Mouse (Mus musculus) lung, postnatal 25 days (tissue): Measurements from ENCODE around the gene Slc16a10.

Source experiments
- DNase-seq: peaks from one replicate; pipeline ENCODE4 v3.0.0; 2022; ENCODE audit warnings: low spot score

The Slc16a10 gene

GRCm38 (mm10) chr10:40149584-40150145 is 7.6 kb upstream of the Slc16a10 start:
- DNase-seq, result no peak

GRCm38 (mm10) chr10:40147325-40148059 is 5.4 kb upstream of the Slc16a10 start:
- no peak for DNase-seq

GRCm38 (mm10) chr10:40146451-40146850 is 4.4 kb upstream of the Slc16a10 start:
- DNase-seq, result peak; percentile 27

GRCm38 (mm10) chr10:40144815-40145214 is 2.8 kb upstream of the Slc16a10 start:
- no peak for DNase-seq

GRCm38 (mm10) chr10:40141016-40141851 is 824 bp downstream of the Slc16a10 start:
- no peak for DNase-seq

GRCm38 (mm10) chr10:40139646-40140045 is 2.4 kb downstream of the Slc16a10 start:
- DNase-seq, result no peak

GRCm38 (mm10) chr10:40135807-40136778 is 6.0 kb downstream of the Slc16a10 start:
- DNase-seq, result no peak

- no peak for DNase-seq
These were observed 7.2 kb downstream of the Slc16a10 start for GRCm38 (mm10) chr10:40134906-40135305.

GRCm38 (mm10) chr10:40133636-40134035 is 8.4 kb downstream of the Slc16a10 start:
- no peak for DNase-seq

- DNase-seq, result no peak
These were observed 10.2 kb downstream of the Slc16a10 start for GRCm38 (mm10) chr10:40131690-40132418.

GRCm38 (mm10) chr10:40130126-40130525 is 11.9 kb downstream of the Slc16a10 start:
- no peak for DNase-seq

GRCm38 (mm10) chr10:40129134-40129533 is 12.9 kb downstream of the Slc16a10 start:
- no peak for DNase-seq

- DNase-seq, result peak; percentile 35
These were observed 13.6 kb downstream of the Slc16a10 start for GRCm38 (mm10) chr10:40128497-40128896.

- DNase-seq, result peak; percentile 62
These were observed 16.9 kb downstream of the Slc16a10 start for GRCm38 (mm10) chr10:40125200-40125599.

- no peak for DNase-seq
These were observed 17.5 kb downstream of the Slc16a10 start for GRCm38 (mm10) chr10:40124570-40124969.

- DNase-seq, result no peak
These were observed 18.0 kb downstream of the Slc16a10 start for GRCm38 (mm10) chr10:40124096-40124495.

GRCm38 (mm10) chr10:40119466-40119865 is 22.6 kb downstream of the Slc16a10 start:
- no peak for DNase-seq

- no peak for DNase-seq
These were observed 23.2 kb downstream of the Slc16a10 start for GRCm38 (mm10) chr10:40118743-40119387.

GRCm38 (mm10) chr10:40113517-40114085 is 28.5 kb downstream of the Slc16a10 start:
- DNase-seq, result no peak

GRCm38 (mm10) chr10:40112256-40112655 is 29.8 kb downstream of the Slc16a10 start:
- DNase-seq, result no peak
